Mouse (Mus musculus): ENCODE data around the gene Actn4. TPM values are rescaled to one million over a fixed set of nuclear protein-coding genes. Genes with fewer than 3 reads are reported as not detected.

The Actn4 gene
- polyA plus RNA-seq, 1 experiment: 243 TPM

- no peak overlapping the region for H3K27ac ChIP-seq (ENCODE audit: control insufficient read depth, insufficient read depth, low read length)
- peaks cover 35% of the 10 kb centered on the region for H3K36me3 ChIP-seq (ENCODE audit: control insufficient read depth, insufficient read depth, low read length)
- H3K27me3 ChIP-seq (ENCODE audit: control insufficient read depth, insufficient read depth, low read length): no peaks in the 10 kb centered on the region
- WGBS: 96% methylated on average over 3 of the region's 3 CpGs
- DNase-seq: no peak
- TF ChIP-seq CTCF (IDR thresholded peaks at IDR 0.05; ENCODE audit: borderline replicate concordance, control insufficient read depth, extremely low read depth, insufficient read depth, low read length, poor library complexity): no peak
- TF ChIP-seq POLR2A (IDR thresholded peaks at IDR 0.05; ENCODE audit: control insufficient read depth, extremely low read depth, insufficient read depth, low read length, poor library complexity): no peak
- no peak overlapping the region for H3K4me3 ChIP-seq (ENCODE audit: control insufficient read depth, insufficient read depth, low read length)
- no peaks in the 10 kb centered on the region for H3K4me1 ChIP-seq (replicated peaks; ENCODE audit: control insufficient read depth, insufficient read depth, low read length)
Observed at GRCm38 (mm10) chr7:28993402-28993801, 31.3 kb upstream of the Actn4 start.

GRCm38 (mm10) chr7:28992997-28993396 lies 30.9 kb upstream of the Actn4 start:
- WGBS: 96% methylated on average over 3 of the region's 3 CpGs
- TF ChIP-seq POLR2A (IDR thresholded peaks at IDR 0.05; ENCODE audit: control insufficient read depth, extremely low read depth, insufficient read depth, low read length, poor library complexity): no peak
- no peak for TF ChIP-seq CTCF (IDR thresholded peaks at IDR 0.05; ENCODE audit: borderline replicate concordance, control insufficient read depth, extremely low read depth, insufficient read depth, low read length, poor library complexity)
- H3K27ac ChIP-seq (ENCODE audit: control insufficient read depth, insufficient read depth, low read length): no peak overlapping the region
- H3K27me3 ChIP-seq (ENCODE audit: control insufficient read depth, insufficient read depth, low read length): no peaks in the 10 kb centered on the region
- DNase-seq: no peak
- no peak overlapping the region for H3K4me3 ChIP-seq (ENCODE audit: control insufficient read depth, insufficient read depth, low read length)
- no peaks in the 10 kb centered on the region for H3K4me1 ChIP-seq (replicated peaks; ENCODE audit: control insufficient read depth, insufficient read depth, low read length)
- H3K36me3 ChIP-seq (ENCODE audit: control insufficient read depth, insufficient read depth, low read length): peaks cover 39% of the 10 kb centered on the region

DNA sequence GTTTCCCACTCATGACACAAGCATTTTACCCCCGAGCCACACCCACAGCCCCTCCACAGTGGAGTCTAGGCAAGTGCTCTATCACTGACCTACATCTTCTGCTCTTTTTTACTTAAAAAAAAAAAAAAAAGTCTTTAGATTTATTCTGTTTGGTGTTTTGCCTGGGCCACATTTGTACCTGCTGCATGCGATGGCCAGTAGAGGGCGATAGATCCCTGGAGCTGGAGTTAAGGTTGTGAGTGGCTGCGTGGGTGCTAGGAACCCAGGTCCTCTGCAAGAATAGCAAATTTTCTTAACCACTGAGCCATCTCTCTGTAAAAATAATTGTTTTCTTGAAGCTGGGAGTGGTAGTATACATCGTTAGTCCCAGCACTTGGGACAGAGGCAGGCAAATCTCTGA lies 29.5 kb upstream of the Actn4 start:
- Histone ChIP-seq H3K4me3 (ENCODE audit: control insufficient read depth, insufficient read depth, low read length) (no peak overlapping the region), H3K27me3 (ENCODE audit: control insufficient read depth, insufficient read depth, low read length) (no peaks in the 10 kb centered on the region), H3K36me3 (ENCODE audit: control insufficient read depth, insufficient read depth, low read length) (peaks cover 41% of the 10 kb centered on the region), H3K4me1 (replicated peaks; ENCODE audit: control insufficient read depth, insufficient read depth, low read length) (no peaks in the 10 kb centered on the region), H3K27ac (ENCODE audit: control insufficient read depth, insufficient read depth, low read length) (no peak overlapping the region)
- no peak for DNase-seq
- TF ChIP-seq POLR2A (IDR thresholded peaks at IDR 0.05; ENCODE audit: control insufficient read depth, extremely low read depth, insufficient read depth, low read length, poor library complexity): no peak
- 0 out of 2 replicates have a peak, but pooled peaks have one; percentile 36 for TF ChIP-seq CTCF (IDR thresholded peaks at IDR 0.05; ENCODE audit: borderline replicate concordance, control insufficient read depth, extremely low read depth, insufficient read depth, low read length, poor library complexity)
- 97% methylated on average over 5 of the region's 5 CpGs for WGBS

- 93% methylated on average over 14 of the region's 14 CpGs for WGBS
- H3K4me3 ChIP-seq (ENCODE audit: control insufficient read depth, insufficient read depth, low read length): no peak overlapping the region
- H3K27ac ChIP-seq (ENCODE audit: control insufficient read depth, insufficient read depth, low read length): no peak overlapping the region
- TF ChIP-seq POLR2A (IDR thresholded peaks at IDR 0.05; ENCODE audit: control insufficient read depth, extremely low read depth, insufficient read depth, low read length, poor library complexity) (no peak), CTCF (IDR thresholded peaks at IDR 0.05; ENCODE audit: borderline replicate concordance, control insufficient read depth, extremely low read depth, insufficient read depth, low read length, poor library complexity) (no peak)
- H3K4me1 ChIP-seq (replicated peaks; ENCODE audit: control insufficient read depth, insufficient read depth, low read length): no peaks in the 10 kb centered on the region
- peaks cover 37% of the 10 kb centered on the region for H3K36me3 ChIP-seq (ENCODE audit: control insufficient read depth, insufficient read depth, low read length)
- no peak for DNase-seq
- H3K27me3 ChIP-seq (ENCODE audit: control insufficient read depth, insufficient read depth, low read length): no peaks in the 10 kb centered on the region
Observed at GRCm38 (mm10) chr7:28990766-28991273, 28.7 kb upstream of the Actn4 start.

GRCm38 (mm10) chr7:28985207-28985606 lies 23.1 kb upstream of the Actn4 start:
- H3K4me3 ChIP-seq (ENCODE audit: control insufficient read depth, insufficient read depth, low read length): no peak overlapping the region
- no peaks in the 10 kb centered on the region for H3K27me3 ChIP-seq (ENCODE audit: control insufficient read depth, insufficient read depth, low read length)
- 90% methylated on average over 7 of the region's 7 CpGs for WGBS
- peaks cover 20% of the 10 kb centered on the region for H3K36me3 ChIP-seq (ENCODE audit: control insufficient read depth, insufficient read depth, low read length)
- TF ChIP-seq CTCF (IDR thresholded peaks at IDR 0.05; ENCODE audit: borderline replicate concordance, control insufficient read depth, extremely low read depth, insufficient read depth, low read length, poor library complexity) (no peak), POLR2A (IDR thresholded peaks at IDR 0.05; ENCODE audit: control insufficient read depth, extremely low read depth, insufficient read depth, low read length, poor library complexity) (no peak)
- H3K27ac ChIP-seq (ENCODE audit: control insufficient read depth, insufficient read depth, low read length): no peak overlapping the region
- DNase-seq: no peak
- H3K4me1 ChIP-seq (replicated peaks; ENCODE audit: control insufficient read depth, insufficient read depth, low read length): peaks cover 9% of the 10 kb centered on the region

DNA sequence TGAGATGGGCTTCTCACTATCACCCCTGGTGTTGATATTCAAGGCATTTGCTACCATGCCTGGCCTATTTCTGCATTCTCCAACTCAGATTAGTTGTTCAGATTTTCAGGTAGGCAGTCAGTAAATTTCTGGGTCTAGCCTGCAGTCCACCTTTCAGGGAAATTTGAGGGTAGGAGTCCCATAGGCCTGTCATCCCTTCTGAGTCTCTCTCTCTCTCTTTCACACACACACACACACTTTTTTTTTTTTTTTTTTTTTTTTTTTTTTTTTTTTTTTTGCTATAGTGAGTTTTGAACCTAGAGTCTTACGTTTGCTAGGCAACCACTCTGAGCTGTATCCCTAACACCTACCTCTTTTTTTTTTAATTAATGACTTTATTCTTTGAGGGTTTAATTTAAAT lies 22.3 kb upstream of the Actn4 start:
- H3K4me3 ChIP-seq (ENCODE audit: control insufficient read depth, insufficient read depth, low read length): no peak overlapping the region
- no peak for DNase-seq
- no peaks in the 10 kb centered on the region for H3K27me3 ChIP-seq (ENCODE audit: control insufficient read depth, insufficient read depth, low read length)
- TF ChIP-seq CTCF (IDR thresholded peaks at IDR 0.05; ENCODE audit: borderline replicate concordance, control insufficient read depth, extremely low read depth, insufficient read depth, low read length, poor library complexity) (no peak), POLR2A (IDR thresholded peaks at IDR 0.05; ENCODE audit: control insufficient read depth, extremely low read depth, insufficient read depth, low read length, poor library complexity) (no peak)
- peaks cover 9% of the 10 kb centered on the region for H3K4me1 ChIP-seq (replicated peaks; ENCODE audit: control insufficient read depth, insufficient read depth, low read length)
- no peak overlapping the region for H3K27ac ChIP-seq (ENCODE audit: control insufficient read depth, insufficient read depth, low read length)
- WGBS: 100% methylated on average over 1 of the region's 1 CpGs
- peaks cover 12% of the 10 kb centered on the region for H3K36me3 ChIP-seq (ENCODE audit: control insufficient read depth, insufficient read depth, low read length)

DNA sequence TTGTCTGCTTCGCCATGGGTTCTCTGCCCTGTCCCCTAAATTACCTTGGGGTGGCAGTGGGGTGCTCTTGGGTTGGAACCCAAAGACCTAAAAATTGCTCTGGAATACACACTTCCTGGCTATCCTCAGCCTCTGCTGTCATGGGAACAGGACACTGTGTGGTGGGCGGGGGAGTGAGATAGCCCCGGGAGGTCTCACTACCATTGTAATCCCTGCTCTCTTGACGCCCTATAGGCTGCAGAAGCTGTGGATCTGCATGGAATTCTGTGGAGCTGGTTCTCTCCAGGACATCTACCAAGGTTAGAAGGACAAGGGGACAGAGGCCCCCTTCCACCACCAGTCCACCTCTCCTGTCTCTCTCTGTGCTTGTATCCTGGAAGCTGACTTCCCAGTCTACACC lies 21.7 kb upstream of the Actn4 start:
- Histone ChIP-seq H3K4me3 (ENCODE audit: control insufficient read depth, insufficient read depth, low read length) (no peak overlapping the region), H3K4me1 (replicated peaks; ENCODE audit: control insufficient read depth, insufficient read depth, low read length) (peaks cover 9% of the 10 kb centered on the region), H3K27ac (ENCODE audit: control insufficient read depth, insufficient read depth, low read length) (no peak overlapping the region), H3K27me3 (ENCODE audit: control insufficient read depth, insufficient read depth, low read length) (no peaks in the 10 kb centered on the region), H3K36me3 (ENCODE audit: control insufficient read depth, insufficient read depth, low read length) (peaks cover 12% of the 10 kb centered on the region)
- TF ChIP-seq CTCF (IDR thresholded peaks at IDR 0.05; ENCODE audit: borderline replicate concordance, control insufficient read depth, extremely low read depth, insufficient read depth, low read length, poor library complexity): no peak
- TF ChIP-seq POLR2A (IDR thresholded peaks at IDR 0.05; ENCODE audit: control insufficient read depth, extremely low read depth, insufficient read depth, low read length, poor library complexity): no peak
- DNase-seq: no peak
- WGBS: 86% methylated on average over 4 of the region's 4 CpGs
